Mouse (Mus musculus) embryo, embryonic 11 days (tissue): Measurements from ENCODE around the gene Mapkapk2.
"Not testable (repeated sequence)": the region's sequence is repeated elsewhere in the genome, so short reads cannot be mapped to it uniquely, and the experiment has no call there.

ENCODE experiments used
- DNase-seq: peaks from one replicate; pipeline ENCODE4 v3.0.0-alpha.2; 2015

The Mapkapk2 gene

GRCm38 (mm10) chr1:131048121-131048863 lies 49.3 kb downstream of the Mapkapk2 start:
- no peak for DNase-seq

- DNase-seq, result no peak
These were observed 51.0 kb downstream of the Mapkapk2 start for GRCm38 (mm10) chr1:131046607-131047006.

DNA sequence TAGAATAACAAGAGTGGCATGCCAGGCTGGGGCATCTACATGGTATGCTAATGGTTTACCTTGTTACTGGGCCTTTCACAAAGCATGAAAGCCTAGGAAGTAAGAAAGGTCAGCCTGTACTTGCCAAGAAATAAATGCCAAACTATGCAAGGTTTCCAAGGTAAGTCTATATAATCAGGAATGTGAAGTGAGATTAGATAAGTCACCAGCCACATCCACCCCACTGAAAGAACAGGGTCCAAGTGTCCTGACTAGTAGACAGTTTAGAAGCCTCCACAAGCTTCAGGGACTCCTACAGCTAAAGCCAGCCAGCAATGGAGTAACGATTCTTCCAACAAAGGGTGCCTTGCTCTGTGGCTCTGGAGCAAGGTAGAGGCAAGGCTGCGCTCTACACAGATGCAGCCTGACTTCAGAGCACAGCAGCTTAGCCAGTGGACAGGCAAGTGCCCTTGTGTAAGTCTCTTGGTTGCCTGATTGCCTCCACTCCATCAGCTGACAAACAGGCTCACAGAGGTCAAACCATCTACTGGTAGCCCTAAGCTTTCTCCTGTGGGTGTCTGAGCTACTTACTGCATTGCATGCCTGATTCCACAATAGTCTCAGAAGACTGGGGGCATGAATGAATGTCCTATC lies 51.8 kb downstream of the Mapkapk2 start:
- no peak for DNase-seq

GRCm38 (mm10) chr1:131043636-131044035 lies 54.0 kb downstream of the Mapkapk2 start:
- DNase-seq, result no peak

- no peak for DNase-seq
These were observed 54.9 kb downstream of the Mapkapk2 start for GRCm38 (mm10) chr1:131042721-131043120.

- DNase-seq, result no peak
These were observed 55.4 kb downstream of the Mapkapk2 start for GRCm38 (mm10) chr1:131042263-131042662.

DNA sequence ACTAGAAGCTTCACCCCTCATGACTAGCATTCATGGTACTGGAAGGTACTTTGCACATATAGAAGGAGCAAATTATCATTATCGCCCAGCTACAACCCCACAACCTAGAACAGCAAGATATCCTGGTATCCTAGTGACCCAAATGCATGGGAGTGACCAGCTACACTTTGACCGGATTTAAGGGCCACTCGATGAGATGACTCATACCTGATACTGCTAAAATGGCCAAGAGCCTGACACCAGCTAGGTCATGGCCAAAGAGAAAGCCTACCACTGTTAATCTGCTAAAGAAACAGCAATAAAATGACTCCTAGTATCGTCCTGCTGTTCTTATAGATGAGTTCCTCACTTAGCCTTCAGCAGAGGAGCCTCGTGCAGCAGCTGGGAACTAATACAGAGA lies 58.1 kb downstream of the Mapkapk2 start:
- no peak for DNase-seq

- no peak for DNase-seq
These were observed 59.1 kb downstream of the Mapkapk2 start for GRCm38 (mm10) chr1:131038415-131039017.

- no peak for DNase-seq
These were observed 59.6 kb downstream of the Mapkapk2 start for GRCm38 (mm10) chr1:131038001-131038400.

DNA sequence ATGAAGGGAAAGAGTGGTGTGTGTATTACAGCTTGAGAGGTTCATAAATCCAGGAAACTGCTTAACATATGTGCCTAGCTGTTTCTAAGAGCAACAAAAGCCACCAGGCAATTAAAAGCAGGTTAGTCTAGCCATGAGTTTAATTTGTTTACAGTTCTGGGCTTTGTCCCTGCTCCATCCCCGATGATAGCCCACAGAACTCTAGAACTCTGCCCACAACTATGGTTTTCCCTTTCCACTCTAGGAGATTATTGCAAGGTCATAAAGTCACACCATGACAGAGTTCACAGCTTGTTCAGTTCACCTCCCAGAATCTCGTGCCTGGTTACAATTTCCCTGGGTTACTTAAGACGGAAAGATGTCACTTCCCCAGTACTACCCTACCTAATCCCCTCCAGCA lies 66.4 kb downstream of the Mapkapk2 start:
- DNase-seq, result no peak

DNA sequence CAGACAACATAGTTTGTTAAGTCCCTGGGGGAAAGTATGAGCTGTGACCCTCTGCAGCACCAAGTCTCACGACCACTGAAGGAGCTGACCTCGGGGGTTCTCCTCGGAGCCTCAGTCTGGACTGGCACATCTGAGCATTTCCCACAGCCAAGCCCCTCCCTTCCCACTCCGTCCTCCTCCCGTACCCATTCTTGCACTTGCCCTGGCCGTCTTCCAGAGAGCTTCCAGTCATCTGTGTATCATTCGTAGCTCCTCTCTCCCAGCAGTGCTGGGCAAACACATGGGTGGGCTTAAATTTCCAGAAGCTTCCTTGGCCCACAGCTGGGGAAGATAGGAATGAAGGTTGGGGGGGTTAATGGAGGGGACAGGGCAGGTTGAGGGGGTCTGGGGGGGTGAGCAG lies 67.4 kb downstream of the Mapkapk2 start:
- no peak for DNase-seq

DNA sequence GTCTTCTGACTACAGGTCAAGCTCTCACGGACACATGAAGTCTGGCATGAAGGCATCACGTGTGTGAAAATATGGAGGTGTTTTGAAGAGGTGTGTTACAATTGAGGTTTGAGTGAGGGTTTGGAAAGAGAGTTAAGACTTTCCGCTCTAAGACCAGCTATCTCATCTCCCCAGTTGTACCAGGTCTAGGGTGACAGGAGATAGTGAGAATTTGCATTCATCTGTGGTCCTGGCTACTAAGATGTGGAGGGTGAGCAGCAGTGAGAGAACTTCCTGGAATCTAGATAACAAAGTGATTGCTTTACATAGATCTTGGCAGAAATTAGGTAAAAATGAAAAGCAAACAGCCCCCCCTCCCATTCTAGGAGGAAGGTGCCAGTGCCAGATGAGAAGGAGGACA lies 68.4 kb downstream of the Mapkapk2 start:
- no peak for DNase-seq

- DNase-seq, result no peak
These were observed 71.8 kb downstream of the Mapkapk2 start for GRCm38 (mm10) chr1:131025843-131026190.

- DNase-seq, result no peak
These were observed 72.5 kb downstream of the Mapkapk2 start for GRCm38 (mm10) chr1:131024900-131025842.

DNA sequence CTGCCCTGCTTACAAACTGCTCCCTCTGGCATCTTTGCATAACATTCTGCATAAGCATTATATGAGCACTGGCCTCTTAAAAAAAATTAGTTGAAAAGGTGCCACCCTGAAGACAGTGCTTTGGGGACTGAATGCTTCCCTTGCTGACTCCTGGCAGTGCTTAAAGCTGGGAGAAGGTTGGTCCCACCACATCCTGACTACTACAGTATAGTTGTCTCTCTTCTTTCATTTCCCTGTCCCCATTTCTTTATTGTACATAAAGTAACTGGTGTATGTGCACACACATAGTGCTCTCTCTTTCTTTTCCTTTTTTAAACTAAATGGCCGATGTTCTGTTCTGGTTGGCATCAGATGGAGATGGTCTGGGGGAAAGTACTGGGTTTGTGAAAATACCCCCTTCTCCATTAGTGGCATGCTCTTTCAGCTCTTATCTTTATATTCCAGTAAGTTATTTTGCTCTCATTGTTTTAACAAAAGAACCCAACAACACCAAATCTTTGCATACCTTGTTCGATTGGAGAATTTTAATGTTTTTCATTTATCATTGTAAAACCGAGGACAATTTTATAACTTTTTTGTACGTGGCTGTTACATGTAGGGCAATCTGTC lies 74.3 kb downstream of the Mapkapk2 start:
- DNase-seq, result not testable (repeated sequence)

DNA sequence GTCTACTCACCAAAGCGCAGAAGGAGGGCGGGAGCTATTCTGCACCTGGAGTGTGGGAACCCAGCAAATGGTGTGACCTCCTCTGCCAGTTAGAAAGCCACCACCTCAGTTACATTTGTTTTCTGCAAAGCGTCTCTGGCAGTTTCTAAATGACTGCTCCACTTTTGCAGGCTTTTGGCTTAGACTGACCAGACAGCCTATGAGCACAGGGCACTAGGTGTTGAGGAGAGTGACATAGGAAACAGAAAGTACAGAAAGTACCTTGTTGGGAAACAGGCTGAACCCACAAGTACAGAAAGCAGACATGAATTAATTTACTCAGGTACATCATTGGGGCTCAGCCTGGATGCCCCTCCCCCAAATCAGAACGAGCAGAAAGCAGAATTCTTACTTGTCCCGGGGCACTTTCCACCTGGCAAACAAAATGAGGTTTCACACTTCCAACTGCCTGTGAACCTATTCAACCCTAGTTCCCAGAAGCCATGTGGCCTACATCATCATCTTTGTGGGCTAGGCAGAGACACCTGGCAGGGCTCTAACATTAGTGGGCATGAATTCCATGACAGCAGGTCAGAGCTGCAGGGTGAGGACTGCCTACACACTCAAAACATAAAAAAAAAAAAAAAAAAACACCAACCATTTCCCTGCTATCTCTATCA lies 74.9 kb downstream of the Mapkapk2 start:
- DNase-seq, result no peak

DNA sequence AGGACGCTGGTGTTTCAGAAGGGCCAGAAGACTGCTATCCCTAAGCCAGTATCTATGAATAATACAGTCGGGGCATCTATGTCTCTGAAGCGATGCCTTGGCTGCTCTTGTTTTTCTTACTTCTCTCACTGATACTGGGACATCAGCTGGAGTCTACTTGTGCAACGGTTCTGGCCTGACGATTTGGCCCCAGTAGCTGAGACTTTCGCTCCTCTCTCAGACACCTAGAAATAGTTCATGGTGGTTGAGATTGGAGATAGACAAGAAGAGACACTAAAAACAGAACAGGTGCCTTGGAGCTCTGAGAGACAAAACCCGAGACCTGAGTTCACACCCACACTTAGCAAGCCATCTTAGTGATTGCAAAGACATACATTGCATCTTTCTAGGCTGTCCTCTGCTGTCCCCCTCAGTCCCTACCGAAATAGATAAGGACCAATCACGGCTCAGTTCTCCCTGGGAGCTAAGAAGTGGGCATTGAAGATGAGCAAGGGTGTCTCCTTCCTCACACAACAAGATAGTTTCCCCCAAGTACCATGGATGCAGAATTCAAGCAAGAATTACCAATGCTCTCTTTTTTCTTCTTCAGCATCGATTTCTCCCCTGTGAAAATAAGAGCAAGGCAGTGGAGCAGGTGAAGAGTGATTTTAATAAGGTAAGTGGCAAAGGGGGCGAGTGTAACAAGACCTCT lies 75.6 kb downstream of the Mapkapk2 start:
- no peak for DNase-seq

DNA sequence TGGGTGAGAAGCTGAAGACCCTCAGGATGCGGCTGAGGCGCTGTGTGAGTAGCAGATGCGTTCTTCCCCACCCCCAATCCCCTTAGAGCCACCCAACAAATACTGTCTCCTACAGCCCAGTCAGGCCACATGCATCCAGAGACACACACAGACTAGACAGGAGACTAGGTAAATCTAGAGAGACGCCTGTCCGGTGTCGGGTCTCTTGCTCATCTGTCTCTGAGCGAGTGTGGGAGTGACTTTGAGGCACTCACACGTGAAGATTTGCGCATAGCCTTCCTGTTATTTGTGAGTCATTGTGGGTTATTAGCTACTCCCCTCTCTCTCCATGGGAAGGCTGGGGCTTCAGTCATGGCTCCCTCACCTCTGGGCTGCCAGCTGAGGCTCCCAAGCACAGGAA lies 76.2 kb downstream of the Mapkapk2 start:
- DNase-seq, result no peak

DNA sequence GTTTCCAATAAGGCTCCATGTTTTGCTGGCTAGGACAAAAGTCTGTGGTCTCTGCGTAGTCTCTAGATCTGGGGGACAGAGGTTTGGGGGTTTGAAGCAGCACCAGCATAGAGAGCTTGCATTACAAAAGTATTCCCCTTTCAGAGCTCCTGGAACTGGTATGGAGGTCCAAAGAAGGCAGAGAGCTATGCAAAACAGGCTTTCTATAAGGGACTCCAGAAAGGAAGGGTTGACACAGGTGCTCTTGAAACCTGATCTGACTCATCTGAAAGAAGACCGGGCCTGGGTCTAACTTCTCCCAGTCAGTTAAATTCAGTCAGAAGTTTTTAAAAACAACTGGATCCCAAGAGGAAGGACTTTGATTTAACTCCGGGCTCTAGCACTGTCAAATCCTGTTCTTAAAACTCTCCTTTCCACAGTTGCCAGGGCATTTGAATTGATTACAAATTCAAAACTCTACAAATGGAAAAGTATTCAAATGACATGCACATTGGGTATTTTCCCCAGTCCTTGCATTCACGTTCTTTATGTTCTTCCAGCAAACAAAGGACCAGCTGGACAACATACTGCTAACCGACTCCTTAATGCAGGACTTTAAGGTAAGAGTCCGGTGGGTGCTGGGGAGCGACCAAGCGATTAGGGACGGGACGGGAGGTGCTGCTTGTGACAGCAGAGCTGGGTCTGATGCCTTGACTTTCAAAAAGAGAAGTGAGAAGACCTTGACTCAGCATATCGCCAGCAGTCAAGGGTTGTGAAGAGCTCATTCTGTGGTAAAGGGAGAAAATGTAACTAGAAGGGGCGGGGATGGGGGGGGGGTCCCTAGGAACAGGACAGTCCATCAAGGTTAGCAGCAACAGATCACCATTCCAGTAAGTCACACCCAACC lies 77.0 kb downstream of the Mapkapk2 start:
- no peak for DNase-seq

DNA sequence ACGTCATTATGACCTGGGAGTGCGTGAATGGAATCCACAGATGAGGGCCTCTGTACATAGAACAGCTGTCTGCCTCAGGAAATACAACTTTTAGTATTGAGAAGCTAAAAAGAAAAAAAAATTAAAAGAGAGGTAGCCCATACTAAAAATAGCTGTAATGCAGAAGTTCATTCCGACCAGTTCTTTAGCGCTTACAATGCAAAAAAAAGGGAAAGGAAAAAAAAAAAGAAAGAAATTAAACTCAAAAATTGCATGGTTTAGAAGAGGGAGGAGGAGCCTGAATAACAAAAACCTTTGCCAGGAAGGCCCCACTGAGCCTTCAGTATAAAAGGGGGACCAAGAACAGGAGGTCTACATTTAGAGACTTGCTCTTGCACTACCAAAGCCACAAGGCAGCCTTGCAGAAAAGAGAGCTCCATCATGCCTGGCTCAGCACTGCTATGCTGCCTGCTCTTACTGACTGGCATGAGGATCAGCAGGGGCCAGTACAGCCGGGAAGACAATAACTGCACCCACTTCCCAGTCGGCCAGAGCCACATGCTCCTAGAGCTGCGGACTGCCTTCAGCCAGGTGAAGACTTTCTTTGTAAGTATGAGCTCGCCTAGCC lies 78.0 kb downstream of the Mapkapk2 start, which contains the start of gene Il10:
Gene Il10, plus strand, starts transcription at position 354 of the 607 bp plus-strand sequence.
- DNase-seq, result no peak
